Mouse (Mus musculus) megakaryocyte, embryonic 14.5 days (primary cell): Measurements from ENCODE around the gene Mast4. TPM values are rescaled to one million over a fixed set of nuclear protein-coding genes. Genes with fewer than 3 reads are reported as not detected.

ENCODE experiments used
- H3K27me3 ChIP-seq: replicated peaks from 2 replicates; pipeline ENCODE3; 2012; ENCODE audit warnings: inconsistent platforms
- H3K36me3 ChIP-seq: replicated peaks from 2 replicates; pipeline ENCODE3; 2012; ENCODE audit warnings: low read length, inconsistent platforms, mixed read lengths
- H3K4me1 ChIP-seq: 2 replicates; pipeline ENCODE4 v1.6.1; 2012; ENCODE audit warnings: inconsistent platforms
- H3K4me3 ChIP-seq: replicated peaks from 2 replicates; pipeline ENCODE3; 2012; ENCODE audit warnings: moderate library complexity, mild to moderate bottlenecking, inconsistent platforms
- H3K9me3 ChIP-seq: 2 replicates; pipeline ENCODE4 v1.6.1; 2012; ENCODE audit warnings: inconsistent platforms
- FLI1 ChIP-seq: IDR thresholded peaks from 2 replicates; pipeline ENCODE4 v1.6.1; 2012; ENCODE audit warnings: low read length, inconsistent platforms, mixed read lengths
- GATA1 ChIP-seq: IDR thresholded peaks from 3 replicates; pipeline ENCODE4 v1.6.1; 2012; ENCODE audit warnings: mixed read lengths, low read length, inconsistent platforms, borderline replicate concordance
- polyA plus RNA-seq: library from polyadenylated mRNA; stranded (reverse); fragments of >175 nt; gene quantifications from 2 replicates; pipeline ENCODE4 v1.2.3, GENCODE M21; 2012; ENCODE audit warnings: low replicate concordance; ENCODE audit not compliant: insufficient read depth

The Mast4 gene
- polyA plus RNA-seq, 1 experiment, result 3.5 TPM

DNA sequence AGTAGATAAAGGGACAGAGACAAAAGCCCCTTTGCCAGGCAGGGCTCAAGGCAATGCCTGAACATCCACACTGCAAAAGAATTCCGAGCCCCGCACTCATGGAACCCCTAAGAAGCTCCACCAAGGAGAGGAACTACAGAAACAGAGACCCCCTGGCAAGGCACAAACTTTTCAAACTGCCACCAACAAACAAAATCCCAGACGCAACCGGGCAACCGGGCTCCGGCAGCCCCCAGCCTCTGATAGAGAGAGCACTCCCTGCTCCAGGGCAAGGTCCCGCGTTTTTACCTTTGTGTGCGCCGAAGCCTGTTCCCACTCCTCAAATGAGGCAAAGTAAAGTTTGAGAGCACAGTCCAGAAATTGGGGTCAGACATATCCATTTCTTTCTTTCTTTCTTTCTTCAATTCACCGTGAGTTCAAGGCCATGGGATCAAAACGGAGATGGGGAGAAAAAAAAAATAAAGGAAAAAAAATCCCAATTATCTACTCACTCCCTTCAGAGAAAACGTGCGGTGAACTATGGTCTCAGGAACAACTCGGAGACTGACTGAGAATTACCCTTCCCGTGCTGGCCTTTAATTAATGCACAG, 428.8 kb downstream of the Mast4 start:
- Histone ChIP-seq H3K4me3 (peak overlapping the region; percentile 94), H3K27me3 (no peaks in the 10 kb centered on the region), H3K4me1 (peaks cover 47% of the 10 kb centered on the region), H3K9me3 (0 out of 2 replicates have a peak, but pooled peaks cover 2% of the 10 kb centered on the region), H3K36me3 (peaks cover 29% of the 10 kb centered on the region)
- TF ChIP-seq FLI1 (no peak), GATA1 (no peak)

- Histone ChIP-seq H3K9me3 (no peaks in the 10 kb centered on the region), H3K27me3 (no peaks in the 10 kb centered on the region), H3K36me3 (peaks cover 32% of the 10 kb centered on the region), H3K4me1 (peaks cover 63% of the 10 kb centered on the region), H3K4me3 (peak overlapping the region; percentile 89)
- TF ChIP-seq FLI1 (no peak), GATA1 (no peak)
These were observed 430.6 kb downstream of the Mast4 start for GRCm38 (mm10) chr13:102903689-102904088.

DNA sequence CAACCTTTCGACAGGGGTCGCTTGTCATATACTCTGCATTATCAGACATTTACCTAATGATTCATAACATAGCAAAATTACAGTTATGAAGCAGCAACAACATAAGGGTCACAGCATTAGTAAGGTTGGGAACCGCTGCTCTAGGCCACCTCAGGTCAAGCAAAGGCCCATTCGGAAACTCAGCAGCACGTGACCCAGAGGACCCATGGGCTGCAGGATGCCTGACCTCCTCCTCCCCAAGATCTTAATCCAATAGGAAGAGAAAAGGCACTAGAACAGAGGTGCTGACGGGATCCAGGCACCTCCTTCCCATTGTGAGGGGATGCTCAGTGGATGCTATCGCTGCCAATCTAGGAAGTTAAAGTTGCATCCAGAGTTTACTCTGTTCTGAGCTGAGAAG, 432.2 kb downstream of the Mast4 start:
- Histone ChIP-seq H3K4me1 (peaks cover 71% of the 10 kb centered on the region), H3K36me3 (peaks cover 32% of the 10 kb centered on the region), H3K4me3 (no peak overlapping the region), H3K27me3 (no peaks in the 10 kb centered on the region), H3K9me3 (no peaks in the 10 kb centered on the region)
- TF ChIP-seq FLI1, result no peak

DNA sequence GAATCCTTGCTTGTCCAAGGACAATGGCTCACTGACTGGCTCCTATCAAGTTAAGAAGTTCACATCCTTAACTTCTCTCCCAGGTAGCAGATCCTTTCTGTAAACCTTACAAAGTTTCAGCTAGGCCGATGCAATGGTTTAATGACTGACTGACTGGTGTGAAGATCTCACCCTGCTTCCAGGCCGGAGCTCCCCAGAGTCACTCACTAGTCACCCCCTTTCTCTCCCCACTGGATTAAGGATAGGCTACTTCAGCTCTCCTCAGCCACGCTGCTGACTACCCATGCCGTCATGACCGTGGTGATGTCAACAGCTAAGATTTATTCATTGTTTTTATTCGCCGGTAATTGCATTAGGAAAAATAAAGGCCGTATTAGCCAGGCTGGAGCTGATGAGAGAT, 433.8 kb downstream of the Mast4 start:
- H3K4me3 ChIP-seq, result no peak overlapping the region
- no peaks in the 10 kb centered on the region for H3K9me3 ChIP-seq
- peaks cover 32% of the 10 kb centered on the region for H3K36me3 ChIP-seq
- TF ChIP-seq GATA1, result no peak
- TF ChIP-seq FLI1, result no peak
- peaks cover 81% of the 10 kb centered on the region for H3K4me1 ChIP-seq
- no peaks in the 10 kb centered on the region for H3K27me3 ChIP-seq

- Histone ChIP-seq H3K36me3 (peaks cover 35% of the 10 kb centered on the region), H3K4me1 (peaks cover 86% of the 10 kb centered on the region), H3K27me3 (no peaks in the 10 kb centered on the region), H3K4me3 (no peak overlapping the region), H3K9me3 (no peaks in the 10 kb centered on the region)
- TF ChIP-seq FLI1, result no peak
These were observed 434.2 kb downstream of the Mast4 start for GRCm38 (mm10) chr13:102900083-102900420.

- Histone ChIP-seq H3K4me1 (peaks cover 90% of the 10 kb centered on the region), H3K4me3 (peak overlapping the region; percentile 88), H3K9me3 (no peaks in the 10 kb centered on the region), H3K36me3 (peaks cover 41% of the 10 kb centered on the region), H3K27me3 (no peaks in the 10 kb centered on the region)
- TF ChIP-seq GATA1 (no peak), FLI1 (no peak)
These were observed 434.8 kb downstream of the Mast4 start for GRCm38 (mm10) chr13:102899253-102900082.

- Histone ChIP-seq H3K4me3 (peak overlapping the region; percentile 88), H3K27me3 (no peaks in the 10 kb centered on the region), H3K36me3 (peaks cover 45% of the 10 kb centered on the region), H3K4me1 (peaks cover 90% of the 10 kb centered on the region), H3K9me3 (no peaks in the 10 kb centered on the region)
- TF ChIP-seq GATA1, result no peak
- no peak for TF ChIP-seq FLI1
These were observed 435.7 kb downstream of the Mast4 start for GRCm38 (mm10) chr13:102898374-102899131.

DNA sequence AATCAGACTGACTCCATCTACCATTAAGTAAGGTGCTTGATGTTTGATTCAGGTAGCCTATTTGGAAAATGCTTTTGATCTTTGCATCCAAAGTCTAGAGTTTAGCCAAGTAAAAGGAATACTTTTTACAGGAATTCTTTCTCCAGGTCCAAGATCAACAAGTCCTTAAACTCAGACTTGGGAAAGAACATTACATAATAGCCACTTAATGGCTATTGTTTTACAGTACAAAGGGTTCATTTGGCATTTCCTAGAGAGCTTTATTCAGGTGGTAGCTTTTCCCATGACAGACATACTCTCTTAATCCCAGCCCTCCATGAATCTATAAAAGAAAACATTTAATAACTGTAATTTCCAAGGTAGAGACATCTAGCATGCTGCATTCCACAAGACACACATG, 438.0 kb downstream of the Mast4 start:
- H3K4me3 ChIP-seq, result no peak overlapping the region
- H3K27me3 ChIP-seq, result no peaks in the 10 kb centered on the region
- no peaks in the 10 kb centered on the region for H3K9me3 ChIP-seq
- TF ChIP-seq FLI1 (no peak), GATA1 (no peak)
- H3K4me1 ChIP-seq, result peaks cover 79% of the 10 kb centered on the region
- peaks cover 35% of the 10 kb centered on the region for H3K36me3 ChIP-seq

- no peaks in the 10 kb centered on the region for H3K9me3 ChIP-seq
- peaks cover 77% of the 10 kb centered on the region for H3K4me1 ChIP-seq
- H3K27me3 ChIP-seq, result no peaks in the 10 kb centered on the region
- no peak for TF ChIP-seq FLI1
- TF ChIP-seq GATA1, result no peak
- H3K4me3 ChIP-seq, result peak overlapping the region; percentile 33
- H3K36me3 ChIP-seq, result peaks cover 34% of the 10 kb centered on the region
These were observed 438.4 kb downstream of the Mast4 start for GRCm38 (mm10) chr13:102895894-102896293.
